Mouse (Mus musculus) cerebellum, adult 11-12 months (tissue): ENCODE results near the gene Zfp467.

Experiments
- DNase-seq: peaks from one replicate; pipeline ENCODE4 v3.0.0; 2022

Zfp467 gene

GRCm38 (mm10) chr6:48439654-48440053 lies 6.0 kb downstream of the Zfp467 start:
- no peak for DNase-seq

DNA sequence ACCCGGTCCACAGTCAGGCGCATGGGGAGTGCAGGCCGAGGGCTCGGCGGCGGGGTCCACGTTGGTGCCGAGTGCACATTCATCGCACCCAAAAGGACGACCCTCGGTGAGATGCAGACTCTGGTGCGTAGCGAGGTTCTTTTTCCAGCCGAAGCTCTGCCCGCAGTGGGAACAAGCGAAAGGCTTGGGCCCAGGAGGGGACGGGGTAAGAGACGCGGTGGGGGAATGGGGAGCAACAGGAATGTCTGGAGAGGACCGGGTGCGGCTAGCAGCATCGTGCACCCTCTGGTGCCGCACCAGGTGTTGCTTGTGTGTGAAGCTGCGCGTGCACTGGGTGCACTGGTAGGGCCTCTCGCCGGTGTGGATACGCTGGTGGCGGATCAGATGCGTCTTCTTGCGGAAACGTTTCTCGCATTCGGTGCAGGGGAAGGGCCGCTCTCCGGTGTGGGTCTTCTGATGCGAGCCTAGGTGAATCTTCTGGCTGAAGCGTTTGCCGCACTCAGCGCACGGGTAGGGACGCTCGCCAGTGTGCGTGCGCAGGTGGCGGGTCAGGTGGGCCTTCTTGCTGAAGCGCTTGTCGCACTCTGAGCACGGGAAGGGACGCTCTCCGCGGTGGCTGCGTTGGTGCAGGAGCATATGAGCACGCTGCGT lies 7.0 kb downstream of the Zfp467 start:
- no peak for DNase-seq

DNA sequence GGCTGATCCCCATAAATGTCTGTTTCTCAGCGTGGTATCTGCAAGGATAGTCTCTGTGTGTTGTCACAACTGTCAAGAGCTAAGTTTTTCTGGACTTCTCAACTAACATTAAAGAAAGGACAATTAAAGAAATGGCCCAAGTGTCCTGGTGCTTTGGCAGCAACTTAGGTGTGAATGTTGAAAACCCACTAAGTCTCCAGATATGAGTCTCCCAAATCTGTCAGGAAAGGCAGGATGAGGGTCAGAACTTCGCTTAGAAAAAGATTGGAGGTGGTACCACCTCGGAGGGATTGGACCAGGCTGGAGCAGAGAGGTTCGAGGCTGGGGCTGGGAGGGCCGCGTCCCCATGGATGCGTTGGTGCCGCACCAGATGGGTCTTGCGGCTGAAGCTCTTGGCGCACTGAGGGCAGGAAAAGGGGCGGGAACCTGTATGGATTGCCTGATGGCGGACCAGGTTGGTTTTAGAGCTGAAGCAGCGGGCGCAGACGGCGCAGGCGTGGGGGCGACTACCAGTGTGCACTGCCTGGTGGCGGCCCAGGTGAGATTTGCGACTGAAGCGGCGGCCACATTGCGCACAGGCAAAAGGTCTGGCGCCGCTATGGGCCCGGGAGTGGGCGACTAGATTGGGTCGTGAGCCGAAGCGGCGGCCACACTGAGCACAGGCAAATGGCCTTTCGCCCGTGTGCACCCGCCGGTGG lies 7.8 kb downstream of the Zfp467 start:
- DNase-seq = no peak

DNA sequence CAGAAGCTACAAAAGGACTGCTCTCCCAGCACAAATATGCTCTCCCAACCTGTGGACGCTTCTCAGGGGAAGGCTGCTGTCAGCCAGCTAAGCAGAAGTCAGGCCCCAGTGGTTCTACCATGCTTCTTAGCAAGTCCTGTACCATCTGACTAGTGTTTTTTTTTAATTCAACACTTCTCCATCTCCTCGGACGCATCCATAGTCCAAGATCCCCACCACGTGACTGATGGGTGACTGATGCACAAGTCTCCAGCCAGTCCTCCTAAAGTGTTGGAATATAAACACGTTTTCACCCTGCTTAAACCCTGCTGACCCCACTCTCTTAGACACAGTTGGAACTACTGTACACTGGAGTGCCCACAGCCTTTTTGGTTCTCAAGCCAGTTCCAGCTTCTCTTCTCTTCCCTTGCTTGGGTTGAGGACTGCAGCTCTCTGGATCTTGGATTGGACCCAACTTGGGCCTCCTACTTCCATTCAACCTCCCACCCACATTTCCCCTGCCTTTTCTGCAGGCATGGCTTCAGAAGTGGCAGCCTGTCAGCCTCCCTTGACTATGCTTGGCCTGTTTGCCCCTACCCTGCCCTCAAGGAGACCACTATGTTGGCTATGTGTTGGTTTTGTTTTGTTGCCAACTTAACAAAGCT lies 9.8 kb downstream of the Zfp467 start:
- no peak for DNase-seq

DNA sequence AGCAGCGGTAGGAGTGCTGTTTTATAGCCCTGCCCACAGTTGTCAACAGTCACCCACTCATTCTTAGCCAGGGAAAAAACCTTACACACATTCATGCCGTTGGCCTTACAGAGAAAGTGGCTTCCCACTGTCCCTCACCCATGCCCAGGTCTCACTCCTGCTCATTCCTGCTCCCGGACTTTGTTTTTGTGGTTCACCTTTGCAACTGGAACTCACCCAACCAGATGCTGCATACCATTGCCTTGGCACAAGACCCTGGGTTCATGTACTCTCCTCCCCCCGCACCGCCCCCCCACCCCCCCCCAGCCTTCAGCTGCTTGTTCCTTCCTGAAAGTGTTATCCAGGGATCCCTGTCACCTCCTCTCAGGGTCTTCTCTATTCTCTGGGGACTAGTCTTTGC lies 10.5 kb downstream of the Zfp467 start:
- no peak for DNase-seq

GRCm38 (mm10) chr6:48434651-48435050 lies 11.0 kb downstream of the Zfp467 start:
- DNase-seq = no peak

- DNase-seq = no peak
These were observed 12.5 kb downstream of the Zfp467 start for GRCm38 (mm10) chr6:48432893-48433816.

GRCm38 (mm10) chr6:48430748-48431147 lies 14.9 kb downstream of the Zfp467 start:
- no peak for DNase-seq

DNA sequence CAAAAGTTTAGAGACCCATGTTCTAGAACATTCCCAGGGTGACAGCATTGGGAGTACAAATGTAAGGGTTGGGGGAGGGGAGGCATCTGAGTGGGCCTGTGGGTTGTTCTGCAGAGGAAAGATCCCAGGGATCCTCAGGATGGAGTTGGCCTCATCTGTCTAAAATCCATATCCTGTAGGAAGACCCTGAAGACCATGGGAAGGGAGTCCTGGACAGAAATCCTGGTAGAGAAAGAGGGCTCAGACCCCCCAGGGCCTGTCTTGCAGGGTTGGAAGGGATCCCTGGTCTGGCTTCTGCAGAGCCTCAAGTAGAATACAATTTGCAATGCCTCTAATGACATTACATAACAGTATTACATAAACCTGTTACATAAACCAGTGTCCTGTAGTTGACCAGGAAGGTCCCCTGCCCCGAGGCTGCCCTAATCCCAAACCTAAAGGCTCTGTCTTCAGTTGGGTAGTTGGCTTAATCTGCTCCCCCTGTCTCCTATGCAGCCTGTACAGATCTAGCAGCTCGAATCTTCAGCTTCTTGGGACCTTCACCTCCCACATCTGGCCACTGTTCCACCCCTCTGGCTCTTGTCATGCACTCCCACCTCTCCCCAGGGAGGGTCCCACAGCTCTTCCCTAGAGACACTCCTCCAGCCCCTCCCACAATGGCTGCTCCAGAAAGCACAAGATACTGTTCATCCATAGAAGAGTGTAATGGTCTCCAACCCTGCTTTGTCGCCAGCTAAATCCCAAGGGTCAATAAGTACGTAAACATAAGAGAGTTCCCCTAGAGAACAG lies 16.7 kb downstream of the Zfp467 start:
- peak; percentile 77 for DNase-seq

GRCm38 (mm10) chr6:48426956-48427355 lies 18.7 kb downstream of the Zfp467 start:
- DNase-seq = no peak

DNA sequence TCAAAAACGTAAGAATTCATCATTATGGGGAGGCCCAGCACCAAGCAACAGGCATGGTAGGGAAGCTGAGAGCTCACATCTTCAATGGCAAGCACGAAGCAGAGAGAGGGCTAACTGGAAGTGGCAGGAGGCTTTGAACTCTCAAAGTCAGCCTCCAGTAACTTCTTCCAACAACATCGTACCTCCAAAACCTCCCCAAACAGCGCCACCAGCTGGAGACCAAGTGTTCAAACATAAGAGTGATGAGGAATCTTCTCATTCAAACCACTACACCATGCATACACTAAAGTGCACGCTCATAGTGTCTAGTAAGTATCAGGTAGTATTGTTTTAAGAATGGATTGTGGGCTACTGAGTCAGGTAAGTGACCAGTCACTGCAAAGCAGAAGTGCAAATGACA lies 21.6 kb downstream of the Zfp467 start:
- no peak for DNase-seq

- DNase-seq = peak; percentile 89
These were observed 22.3 kb downstream of the Zfp467 start for GRCm38 (mm10) chr6:48423336-48423735.

GRCm38 (mm10) chr6:48420647-48421046 lies 25.0 kb downstream of the Zfp467 start:
- no peak for DNase-seq

GRCm38 (mm10) chr6:48416486-48416885 lies 29.1 kb downstream of the Zfp467 start:
- DNase-seq = no peak

- peak; percentile 29 for DNase-seq
These were observed 30.0 kb downstream of the Zfp467 start for GRCm38 (mm10) chr6:48415636-48416035.

DNA sequence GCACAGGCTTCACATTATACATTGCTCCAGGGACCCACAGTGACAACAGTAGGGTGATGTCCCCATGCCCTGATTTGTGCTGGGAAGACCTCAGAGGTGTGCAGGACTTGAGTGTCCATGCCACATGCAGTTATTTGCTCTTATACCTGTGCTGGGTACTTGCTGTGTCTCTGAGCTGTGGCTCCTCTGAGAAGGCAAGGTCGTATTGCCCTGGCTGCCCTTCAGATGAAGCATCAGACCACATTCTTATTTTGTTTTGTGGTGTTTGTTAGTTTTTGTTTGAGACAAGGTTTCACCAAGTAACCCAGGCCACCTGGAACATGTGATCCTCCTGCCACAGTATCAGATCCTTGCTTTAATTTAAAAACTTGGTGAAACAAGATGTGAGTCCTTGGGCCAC lies 30.7 kb downstream of the Zfp467 start:
- peak; percentile 2 for DNase-seq

- DNase-seq = peak; percentile 60
These were observed 32.5 kb downstream of the Zfp467 start for GRCm38 (mm10) chr6:48413081-48413480.

GRCm38 (mm10) chr6:48412662-48413061 lies 33.0 kb downstream of the Zfp467 start:
- DNase-seq = no peak

GRCm38 (mm10) chr6:48412147-48412546 lies 33.5 kb downstream of the Zfp467 start:
- DNase-seq = peak; percentile 56

DNA sequence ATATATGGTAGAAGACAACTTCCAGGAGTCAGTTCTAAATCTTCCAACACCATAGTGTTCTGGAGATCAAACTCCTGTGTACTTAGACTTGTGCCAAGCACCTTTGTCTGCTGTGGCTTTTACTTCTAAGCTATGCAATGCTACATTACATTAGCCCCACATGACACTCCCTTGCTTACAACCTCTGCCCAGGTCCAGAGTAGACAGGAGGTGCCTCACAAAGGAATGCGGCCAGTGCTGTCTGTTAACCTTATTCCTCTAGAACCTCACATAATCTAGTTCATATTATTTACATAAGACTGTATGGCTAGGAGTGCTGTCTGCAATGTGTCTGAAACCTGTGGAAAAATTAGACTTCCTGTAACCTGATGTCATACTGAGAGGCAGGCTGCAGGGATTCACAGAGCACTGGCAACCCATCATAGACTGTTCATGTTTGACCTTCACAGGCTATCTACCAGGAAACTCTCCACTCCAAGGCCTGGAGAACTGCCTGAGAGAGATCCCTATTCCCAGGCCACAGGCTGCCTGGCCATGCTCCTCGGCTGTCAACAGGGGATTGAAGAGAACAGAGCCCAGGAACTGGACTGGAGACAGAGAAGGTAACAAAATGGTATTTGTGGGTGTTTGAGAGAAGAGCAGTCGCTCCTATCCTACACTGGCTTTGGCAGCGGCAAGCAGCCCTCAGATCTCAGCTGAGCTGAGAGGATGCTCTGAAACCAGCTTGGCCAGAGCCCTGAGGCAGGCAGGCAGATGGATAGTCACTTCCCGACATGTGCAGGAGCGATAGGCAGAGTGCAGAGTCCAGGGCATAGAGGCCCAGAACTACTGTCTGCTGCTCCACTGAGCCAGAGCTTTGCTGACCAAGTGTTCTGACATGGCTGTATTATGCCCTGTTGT lies 34.2 kb downstream of the Zfp467 start:
- peak; percentile 62 for DNase-seq

- peak; percentile 9 for DNase-seq
These were observed 35.1 kb downstream of the Zfp467 start for GRCm38 (mm10) chr6:48410551-48410950.
